Mouse (Mus musculus): Measurements from ENCODE around the gene Gfap. TPM values are rescaled to one million over a fixed set of nuclear protein-coding genes. Genes with fewer than 3 reads are reported as not detected.

The Gfap gene
- polyA plus RNA-seq (2015; fragmentation: Nextera tagmentation; extraction: Ambion mirVana): not detected in 2 replicates

DNA sequence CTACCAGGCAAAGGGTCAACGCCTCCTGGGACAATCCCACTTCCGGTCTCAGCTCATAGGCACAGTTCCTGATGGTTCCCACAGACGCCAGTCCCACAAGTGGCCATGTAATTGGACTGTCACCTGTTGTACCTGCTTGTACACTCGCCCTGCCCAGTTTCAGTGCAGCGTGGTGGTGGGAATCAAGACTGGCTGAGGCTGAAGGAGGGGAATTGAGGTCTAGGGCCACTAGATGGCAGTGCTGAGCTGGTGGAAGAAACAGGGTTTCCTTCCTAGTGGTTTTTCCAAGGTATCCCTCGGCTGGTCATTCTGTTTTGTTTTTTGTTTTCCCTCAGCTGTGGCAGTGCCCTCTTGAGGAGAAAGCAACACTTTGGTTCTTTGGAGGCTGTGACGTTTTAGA lies at the start of gene Gfap:
Gene Gfap, minus strand, starts transcription at position 150 of the 400 bp plus-strand sequence.
- ATAC-seq: peak; percentile 75
- H3K9ac ChIP-seq (replicated peaks): no peak within 1 kb of the TSS
- 0 out of 2 replicates have a peak, but pooled peaks cover 16% of the 10 kb centered on the region for H3K4me1 ChIP-seq (replicated peaks)
- 13% methylated on average over 7 of the region's 7 CpGs for WGBS
- H3K4me2 ChIP-seq (replicated peaks): no peak within 1 kb of the TSS
- no peak within 1 kb of the TSS for H3K4me3 ChIP-seq (replicated peaks)
- H3K27me3 ChIP-seq: peaks cover 27% of the 10 kb centered on the region
- no peaks in the 10 kb centered on the region for H3K9me3 ChIP-seq
- peaks cover 6% of the 10 kb centered on the region; the same call in 1 of the 2 replicates for H3K36me3 ChIP-seq
- no peak within 1 kb of the TSS for H3K27ac ChIP-seq

DNA sequence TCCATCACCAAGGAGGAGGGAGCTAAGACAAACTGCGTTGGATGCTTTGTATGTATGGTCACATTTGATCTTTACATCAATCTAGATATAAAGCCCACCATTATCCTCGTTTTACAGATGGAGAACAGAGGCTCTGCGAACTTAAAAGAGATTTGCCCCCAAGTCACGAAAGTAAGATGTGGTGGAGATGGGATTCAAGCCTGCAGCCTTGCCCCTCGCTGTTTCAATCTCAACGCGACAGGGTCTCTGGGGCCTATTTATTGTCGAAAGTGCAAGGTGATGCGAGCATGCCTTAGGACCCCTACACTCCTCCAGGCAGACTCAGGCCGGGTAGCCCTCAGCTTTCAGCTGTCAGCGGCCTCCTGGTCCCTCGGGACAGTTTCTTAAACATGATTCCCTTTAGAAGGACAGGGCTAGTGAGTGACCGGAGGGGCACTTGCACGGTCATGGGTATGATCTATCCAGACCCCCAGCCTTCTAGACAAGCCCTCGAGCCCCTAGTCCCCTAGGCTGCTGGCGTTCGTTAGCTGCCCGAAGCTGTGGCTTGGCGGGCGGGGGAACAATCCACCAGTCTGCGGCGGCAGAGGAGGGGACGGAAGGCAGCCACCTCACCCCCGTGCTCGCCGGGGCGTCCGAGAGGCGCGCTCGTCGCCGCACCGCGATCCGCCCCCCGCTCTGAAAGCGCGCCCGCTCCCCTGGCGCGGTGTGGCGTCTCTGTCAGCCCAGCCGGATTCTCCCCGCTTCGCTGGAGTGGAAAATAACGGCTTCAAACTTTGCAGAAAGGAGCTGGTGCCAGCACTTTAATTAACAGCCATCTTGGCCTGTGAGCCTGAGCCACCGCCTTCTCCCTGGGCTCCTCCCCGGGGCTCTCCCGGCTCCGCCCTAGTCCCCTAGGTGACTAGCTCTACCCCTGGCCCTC lies 47.6 kb upstream of the Gfap start:
- H3K36me3 ChIP-seq: no peaks in the 10 kb centered on the region
- H3K9ac ChIP-seq (replicated peaks): peak overlapping the region; percentile 65
- peak overlapping the region; percentile 67 for H3K4me2 ChIP-seq (replicated peaks)
- H3K4me3 ChIP-seq (replicated peaks): peak overlapping the region; percentile 41
- ATAC-seq: 0 out of 2 replicates have a peak, but pooled peaks have one; percentile 18
- WGBS: 1% methylated on average over 48 of the region's 51 CpGs
- peaks cover 60% of the 10 kb centered on the region for H3K4me1 ChIP-seq (replicated peaks)
- peaks cover 84% of the 10 kb centered on the region for H3K27me3 ChIP-seq
- H3K9me3 ChIP-seq: no peaks in the 10 kb centered on the region
- peak overlapping the region; percentile 22; the same call in 1 of the 2 replicates for H3K27ac ChIP-seq

DNA sequence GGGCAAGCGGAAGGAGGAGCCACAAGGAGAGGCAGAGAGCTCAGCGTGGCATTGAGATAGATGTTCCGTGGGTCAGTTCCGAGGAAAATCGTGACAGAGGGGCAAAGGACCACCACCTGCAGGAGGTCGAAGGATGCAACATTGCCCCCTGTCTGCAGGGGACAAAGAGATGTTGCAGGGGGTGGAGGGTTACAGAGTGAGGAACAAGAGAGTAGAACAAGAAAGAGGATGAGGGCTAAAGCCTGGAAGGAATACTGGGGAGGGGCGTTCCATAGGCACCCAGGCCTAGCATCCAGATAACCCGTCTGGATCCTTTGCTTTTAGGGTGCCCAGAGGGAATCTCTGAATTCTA lies 46.3 kb upstream of the Gfap start:
- WGBS: 2% methylated on average over 8 of the region's 8 CpGs
- Histone ChIP-seq H3K9ac (replicated peaks) (peak overlapping the region; percentile 63; the same call in 1 of the 2 replicates), H3K4me3 (replicated peaks) (peak overlapping the region; percentile 43), H3K4me1 (replicated peaks) (peaks cover 47% of the 10 kb centered on the region), H3K27ac (no peak overlapping the region), H3K27me3 (peaks cover 97% of the 10 kb centered on the region), H3K4me2 (replicated peaks) (peak overlapping the region; percentile 63), H3K9me3 (no peaks in the 10 kb centered on the region), H3K36me3 (no peaks in the 10 kb centered on the region)
- peak; percentile 40 for ATAC-seq

GRCm38 (mm10) chr11:102946265-102946991 lies 45.7 kb upstream of the Gfap start, which contains the start of gene C1ql1:
C1ql1 (minus strand) TSS chr11:102946688.
- Histone ChIP-seq H3K4me2 (replicated peaks) (peak within 1 kb of the TSS; percentile 63), H3K27ac (no peak within 1 kb of the TSS), H3K27me3 (peaks cover 98% of the 10 kb centered on the region), H3K36me3 (no peaks in the 10 kb centered on the region), H3K4me1 (replicated peaks) (peaks cover 43% of the 10 kb centered on the region), H3K9ac (replicated peaks) (peak within 1 kb of the TSS; percentile 63), H3K4me3 (replicated peaks) (peak within 1 kb of the TSS; percentile 43), H3K9me3 (no peaks in the 10 kb centered on the region)
- under 1% methylated on average over 72 of the region's 87 CpGs for WGBS
- ATAC-seq: peak; percentile 71

GRCm38 (mm10) chr11:102945306-102946264 lies 44.9 kb upstream of the Gfap start:
- H3K4me1 ChIP-seq (replicated peaks): peaks cover 42% of the 10 kb centered on the region
- no peaks in the 10 kb centered on the region for H3K9me3 ChIP-seq
- H3K9ac ChIP-seq (replicated peaks): peak overlapping the region; percentile 63
- peak overlapping the region; percentile 43 for H3K4me3 ChIP-seq (replicated peaks)
- H3K36me3 ChIP-seq: no peaks in the 10 kb centered on the region
- H3K27ac ChIP-seq: no peak overlapping the region
- peak overlapping the region; percentile 63 for H3K4me2 ChIP-seq (replicated peaks)
- WGBS: under 1% methylated on average over 54 of the region's 54 CpGs
- ATAC-seq: peak; percentile 9; the same call in 1 of the 2 replicates
- H3K27me3 ChIP-seq: peaks cover 94% of the 10 kb centered on the region

DNA sequence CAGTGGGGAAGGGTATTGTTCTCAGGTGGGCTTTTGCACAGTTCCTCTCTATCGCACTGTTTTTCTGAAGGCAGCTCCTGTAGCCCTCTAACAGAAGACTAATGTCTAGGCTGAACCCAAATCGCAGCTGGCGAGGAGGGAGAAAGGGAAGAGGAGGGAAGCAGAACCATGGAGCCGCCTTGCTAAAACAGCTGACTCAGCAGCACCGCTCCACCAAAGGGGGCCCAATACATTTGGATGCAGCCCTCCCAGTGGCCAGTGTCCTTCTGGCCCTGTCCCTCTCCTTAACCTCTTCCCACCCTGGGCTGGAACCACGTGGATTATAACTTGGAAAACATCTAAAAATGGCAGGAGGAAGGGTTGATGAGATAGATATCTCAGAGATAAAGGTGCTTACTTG lies 40.5 kb upstream of the Gfap start:
- Histone ChIP-seq H3K4me1 (replicated peaks) (peaks cover 41% of the 10 kb centered on the region), H3K4me3 (replicated peaks) (no peak overlapping the region), H3K9ac (replicated peaks) (no peak overlapping the region), H3K4me2 (replicated peaks) (no peak overlapping the region), H3K27ac (no peak overlapping the region), H3K27me3 (peaks cover 57% of the 10 kb centered on the region), H3K36me3 (no peaks in the 10 kb centered on the region), H3K9me3 (no peaks in the 10 kb centered on the region)
- WGBS: 63% methylated on average over 6 of the region's 6 CpGs
- ATAC-seq: no peak

DNA sequence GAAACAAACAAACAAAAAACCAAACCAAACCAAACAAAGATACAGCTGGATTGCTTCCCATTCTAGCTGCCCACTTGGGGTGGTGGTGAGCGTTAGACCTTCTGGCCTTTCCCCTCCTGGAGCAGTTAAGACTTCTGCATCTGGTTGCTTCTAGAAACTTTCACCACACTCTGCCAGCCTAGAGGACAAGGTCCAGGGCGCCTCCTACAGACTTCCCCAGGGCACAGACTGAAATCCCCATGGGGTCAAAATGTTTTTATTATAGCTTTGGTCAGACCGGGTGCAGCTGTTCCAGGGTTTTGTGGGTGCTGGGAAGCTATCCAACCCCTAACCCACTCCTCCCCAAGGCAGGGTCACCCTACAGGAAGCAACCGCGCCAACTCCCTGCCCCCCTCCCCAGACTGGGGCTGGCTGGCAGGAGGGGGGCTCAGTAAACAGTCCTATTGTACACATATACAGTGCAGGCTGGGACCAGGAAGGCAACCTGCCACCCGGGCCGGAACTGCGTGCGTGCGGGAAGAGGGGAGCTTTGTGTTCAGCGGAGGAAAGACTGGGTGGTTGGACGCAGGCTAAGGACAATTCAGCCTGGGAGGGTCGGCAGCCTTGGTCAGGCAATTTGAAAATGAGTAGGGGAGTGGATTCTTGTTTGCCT lies 38.4 kb upstream of the Gfap start:
- WGBS: 46% methylated on average over 13 of the region's 13 CpGs
- H3K27me3 ChIP-seq: peaks cover 37% of the 10 kb centered on the region

GRCm38 (mm10) chr11:102937529-102938182 lies 36.9 kb upstream of the Gfap start:
- peaks cover 27% of the 10 kb centered on the region for H3K4me1 ChIP-seq (replicated peaks)
- no peak overlapping the region for H3K27ac ChIP-seq
- WGBS: 45% methylated on average over 3 of the region's 3 CpGs
- H3K36me3 ChIP-seq: no peaks in the 10 kb centered on the region
- no peak overlapping the region for H3K4me3 ChIP-seq (replicated peaks)
- no peak overlapping the region for H3K4me2 ChIP-seq (replicated peaks)
- H3K9me3 ChIP-seq: no peaks in the 10 kb centered on the region
- peak; percentile 75 for ATAC-seq
- H3K27me3 ChIP-seq: peaks cover 22% of the 10 kb centered on the region
- H3K9ac ChIP-seq (replicated peaks): no peak overlapping the region

More for the DNA sequence above, 38.4 kb upstream of the Gfap start:
- H3K4me2 ChIP-seq (replicated peaks): peak overlapping the region; percentile 24; the same call in 1 of the 2 replicates
- no peaks in the 10 kb centered on the region for H3K9me3 ChIP-seq
- no peak overlapping the region for H3K9ac ChIP-seq (replicated peaks)
- H3K4me1 ChIP-seq (replicated peaks): peaks cover 27% of the 10 kb centered on the region
- no peaks in the 10 kb centered on the region for H3K36me3 ChIP-seq
- no peak overlapping the region for H3K4me3 ChIP-seq (replicated peaks)
- 0 out of 2 replicates have a peak, but pooled peaks have one; percentile 65 for ATAC-seq
- no peak overlapping the region for H3K27ac ChIP-seq

DNA sequence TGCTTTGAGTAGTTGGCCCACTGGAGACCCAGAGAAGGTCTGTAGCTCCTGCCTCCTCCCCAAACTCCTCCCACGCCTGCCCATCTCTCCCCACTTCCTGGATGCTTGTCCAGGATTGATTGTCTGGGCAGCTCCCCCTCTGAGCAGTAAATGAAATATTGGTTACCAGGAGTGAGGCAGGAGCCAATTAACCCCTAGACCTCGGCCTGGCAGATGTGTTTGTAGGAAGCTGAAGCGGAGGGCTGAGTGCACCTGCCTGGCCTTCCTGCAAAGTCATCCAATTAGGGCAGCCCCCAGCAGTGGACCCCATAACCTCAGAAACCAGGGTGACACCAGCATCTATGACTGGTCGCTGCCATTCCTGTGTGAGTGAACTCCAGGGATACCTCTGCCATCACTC lies 35.6 kb upstream of the Gfap start:
- peaks cover 27% of the 10 kb centered on the region for H3K4me1 ChIP-seq (replicated peaks)
- H3K36me3 ChIP-seq: no peaks in the 10 kb centered on the region
- no peak overlapping the region for H3K9ac ChIP-seq (replicated peaks)
- 49% methylated on average over 4 of the region's 4 CpGs for WGBS
- no peak overlapping the region for H3K27ac ChIP-seq
- H3K9me3 ChIP-seq: no peaks in the 10 kb centered on the region
- H3K27me3 ChIP-seq: peaks cover 10% of the 10 kb centered on the region
- no peak overlapping the region for H3K4me2 ChIP-seq (replicated peaks)
- no peak for ATAC-seq
- H3K4me3 ChIP-seq (replicated peaks): no peak overlapping the region

GRCm38 (mm10) chr11:102930672-102931071 lies 30.0 kb upstream of the Gfap start:
- H3K9ac ChIP-seq (replicated peaks): no peak overlapping the region
- H3K36me3 ChIP-seq: no peaks in the 10 kb centered on the region
- WGBS: 89% methylated on average over 10 of the region's 10 CpGs
- no peak overlapping the region for H3K27ac ChIP-seq
- H3K27me3 ChIP-seq: no peaks in the 10 kb centered on the region; the same call in 1 of the 2 replicates
- H3K4me3 ChIP-seq (replicated peaks): no peak overlapping the region
- H3K9me3 ChIP-seq: no peaks in the 10 kb centered on the region
- no peak for ATAC-seq
- H3K4me1 ChIP-seq (replicated peaks): no peaks in the 10 kb centered on the region
- no peak overlapping the region for H3K4me2 ChIP-seq (replicated peaks)

All from midbrain, embryonic 13.5 days (tissue).